Mouse (Mus musculus): ENCODE measurements around the gene Acsl1.

- TF ChIP-seq CTCF (conservative IDR thresholded peaks at IDR 0.05; ENCODE audit: low read length) (no peak), POU5F1 (IDR thresholded peaks at IDR 0.05; ENCODE audit: borderline replicate concordance, low read length) (no peak), NANOG (IDR thresholded peaks at IDR 0.05; ENCODE audit: borderline replicate concordance, low read length) (no peak)
These were observed 49.3 kb upstream of the Acsl1 start for GRCm38 (mm10) chr8:46421515-46421914.

Data from E14TG2a.4 (cell line).